Mouse (Mus musculus): ENCODE measurements at regions not wholly inside any gene's neighbourhood (a gene's known extent, or its start where the extent isn't known, plus 50 kb on each side); places are given as distances from the start of the nearest gene placed in this dataset.

DNA sequence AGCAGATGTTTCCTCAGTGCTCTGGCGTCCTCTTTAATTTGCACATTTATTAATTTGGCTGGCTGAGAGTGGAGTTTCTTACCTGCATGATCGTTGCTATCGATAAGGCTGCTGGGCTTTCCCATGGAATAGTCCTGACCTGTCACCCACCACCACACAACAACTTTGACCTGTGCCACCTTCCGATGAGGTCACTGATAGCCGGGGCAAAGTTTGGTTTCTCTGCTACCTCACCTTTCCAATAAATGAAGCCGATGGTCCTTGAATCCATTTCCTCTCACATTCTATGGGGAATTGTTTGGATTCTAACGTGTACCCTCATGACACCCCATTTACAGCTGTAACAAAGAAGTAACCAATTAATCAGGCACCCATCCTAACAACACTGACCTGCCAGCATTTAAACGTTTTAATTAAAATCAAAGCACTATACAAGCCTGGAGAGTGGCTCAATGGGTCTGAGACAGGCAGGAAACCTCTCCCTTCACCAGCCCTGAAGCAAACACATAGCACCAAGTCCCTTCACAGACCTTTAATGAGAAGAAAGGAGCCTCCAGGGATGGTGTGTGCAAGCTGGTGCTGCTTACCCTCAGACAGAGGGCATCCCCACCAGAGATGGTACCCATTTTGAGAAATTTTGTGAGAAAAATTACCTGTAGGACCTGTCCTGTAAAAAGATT lies 278.9 kb upstream of the Pou3f3 start:
- TF ChIP-seq CTCF (IDR thresholded peaks at IDR 0.05 in 2 of 3, conservative IDR thresholded peaks at IDR 0.05 in 1 of 3; ENCODE audit: control insufficient read depth in 1 of 3, insufficient read depth in 1 of 3, low read depth in 2 of 3, low read length in 3 of 3, poor library complexity in 1 of 3, severe bottlenecking in 1 of 3) (no peak), MYC (IDR thresholded peaks at IDR 0.05; ENCODE audit: low read depth, low read length) (no peak), HCFC1 (IDR thresholded peaks at IDR 0.05; ENCODE audit: low read depth, low read length) (no peak), UBTF (IDR thresholded peaks at IDR 0.05; ENCODE audit: borderline replicate concordance, insufficient read depth, low read depth, low read length) (no peak), GATA1 (IDR thresholded peaks at IDR 0.05; ENCODE audit: low read depth, low read length) (no peak), POLR2A (IDR thresholded peaks at IDR 0.05; ENCODE audit: control insufficient read depth in 1 of 2, insufficient read depth in 1 of 2, low read depth in 1 of 2, low read length in 2 of 2, poor library complexity in 1 of 2) (no peak), ZMIZ1 (IDR thresholded peaks at IDR 0.05; ENCODE audit: low read depth, low read length) (no peak), USF1 (IDR thresholded peaks at IDR 0.05; ENCODE audit: low read depth, low read length) (no peak), ZKSCAN1 (IDR thresholded peaks at IDR 0.05; ENCODE audit: low read depth, low read length) (no peak), EP300 (IDR thresholded peaks at IDR 0.05; ENCODE audit: low read depth in 1 of 2, low read length in 2 of 2) (no peak), CHD2 (IDR thresholded peaks at IDR 0.05; ENCODE audit: low read length) (no peak), POLR2AphosphoS5 (IDR thresholded peaks at IDR 0.05; ENCODE audit: borderline replicate concordance, low read depth, low read length) (no peak), MXI1 (IDR thresholded peaks at IDR 0.05; ENCODE audit: low read depth, low read length) (no peak), TCF12 (IDR thresholded peaks at IDR 0.05; ENCODE audit: low read depth, low read length) (no peak)

Measured in MEL (cell line).